Mouse (Mus musculus): Measurements from ENCODE around the gene Zap70.
"Not testable (repeated sequence)": the region's sequence is repeated elsewhere in the genome, so short reads cannot be mapped to it uniquely, and the experiment has no call there.

Gene Zap70

GRCm38 (mm10) chr1:36772198-36772934, 10.8 kb downstream of the Zap70 start:
- DNase-seq (ENCODE audit: extremely low read depth, low read depth) = no peak

- DNase-seq (ENCODE audit: extremely low read depth, low read depth) = no peak
Measured at GRCm38 (mm10) chr1:36780793-36781192, 19.2 kb downstream of the Zap70 start.

GRCm38 (mm10) chr1:36782476-36782875, 20.9 kb downstream of the Zap70 start:
- DNase-seq (ENCODE audit: extremely low read depth, low read depth) = no peak

- no peak for DNase-seq (ENCODE audit: extremely low read depth, low read depth)
Measured at GRCm38 (mm10) chr1:36784365-36785134, 23.0 kb downstream of the Zap70 start.

GRCm38 (mm10) chr1:36785238-36785641, 23.6 kb downstream of the Zap70 start:
- no peak for DNase-seq (ENCODE audit: extremely low read depth, low read depth)

- no peak for DNase-seq (ENCODE audit: extremely low read depth, low read depth)
Measured at GRCm38 (mm10) chr1:36786377-36786776, 24.8 kb downstream of the Zap70 start.

- no peak for DNase-seq (ENCODE audit: extremely low read depth, low read depth)
Measured at GRCm38 (mm10) chr1:36789416-36789815, 27.8 kb downstream of the Zap70 start.

GRCm38 (mm10) chr1:36796711-36797110, 35.1 kb downstream of the Zap70 start:
- no peak for DNase-seq (ENCODE audit: extremely low read depth, low read depth)

- DNase-seq (ENCODE audit: extremely low read depth, low read depth) = no peak
Measured at GRCm38 (mm10) chr1:36797481-36797880, 35.9 kb downstream of the Zap70 start.

GRCm38 (mm10) chr1:36800379-36801011, 38.9 kb downstream of the Zap70 start:
- DNase-seq (ENCODE audit: extremely low read depth, low read depth) = no peak

GRCm38 (mm10) chr1:36804259-36804658, 42.7 kb downstream of the Zap70 start:
- DNase-seq (ENCODE audit: extremely low read depth, low read depth) = no peak

GRCm38 (mm10) chr1:36804833-36805232, 43.2 kb downstream of the Zap70 start:
- DNase-seq (ENCODE audit: extremely low read depth, low read depth) = no peak

- DNase-seq (ENCODE audit: extremely low read depth, low read depth) = no peak
Measured at GRCm38 (mm10) chr1:36806181-36806905, 44.7 kb downstream of the Zap70 start.

GRCm38 (mm10) chr1:36807086-36807485, 45.5 kb downstream of the Zap70 start:
- DNase-seq (ENCODE audit: extremely low read depth, low read depth) = no peak

- no peak for DNase-seq (ENCODE audit: extremely low read depth, low read depth)
Measured at GRCm38 (mm10) chr1:36807782-36808565, 46.4 kb downstream of the Zap70 start.

- DNase-seq (ENCODE audit: extremely low read depth, low read depth) = no peak
Measured at GRCm38 (mm10) chr1:36811806-36812205, 50.2 kb downstream of the Zap70 start.

GRCm38 (mm10) chr1:36813415-36813814, 51.8 kb downstream of the Zap70 start:
- DNase-seq (ENCODE audit: extremely low read depth, low read depth) = no peak

- DNase-seq (ENCODE audit: extremely low read depth, low read depth) = no peak
Measured at GRCm38 (mm10) chr1:36814271-36814903, 52.8 kb downstream of the Zap70 start.

- no peak for DNase-seq (ENCODE audit: extremely low read depth, low read depth)
Measured at GRCm38 (mm10) chr1:36815166-36815565, 53.6 kb downstream of the Zap70 start.

- not testable (repeated sequence) for DNase-seq (ENCODE audit: extremely low read depth, low read depth)
Measured at GRCm38 (mm10) chr1:36821918-36822317, 60.3 kb downstream of the Zap70 start.
